Mouse (Mus musculus) thymus, postnatal 36 days (tissue): ENCODE measurements around the gene Tmem184b.

Experiments used
- DNase-seq, 2 experiments: peaks; one replicate each; pipeline ENCODE4 v3.0.0; 2022; ENCODE audit warnings: mixed read lengths in 2 of 2

The Tmem184b gene

GRCm38 (mm10) chr15:79364120-79364519 is 39.2 kb downstream of the Tmem184b start:
- DNase-seq: no peak

GRCm38 (mm10) chr15:79361023-79361422 is 42.3 kb downstream of the Tmem184b start:
- DNase-seq: no peak

- DNase-seq: no peak
Observed at GRCm38 (mm10) chr15:79360371-79360770, 43.0 kb downstream of the Tmem184b start.

GRCm38 (mm10) chr15:79359954-79360353 is 43.4 kb downstream of the Tmem184b start:
- no peak for DNase-seq

GRCm38 (mm10) chr15:79357974-79358690 is 45.2 kb downstream of the Tmem184b start:
- no peak for DNase-seq

GRCm38 (mm10) chr15:79357036-79357911 is 46.1 kb downstream of the Tmem184b start:
- peak; percentile 69 to 83 for DNase-seq

GRCm38 (mm10) chr15:79356481-79356880 is 46.9 kb downstream of the Tmem184b start:
- DNase-seq: no peak

- no peak for DNase-seq
Observed at GRCm38 (mm10) chr15:79354619-79355018, 48.8 kb downstream of the Tmem184b start.

GRCm38 (mm10) chr15:79353690-79354305 is 49.6 kb downstream of the Tmem184b start:
- no peak for DNase-seq

- no peak for DNase-seq
Observed at GRCm38 (mm10) chr15:79352479-79352878, 50.9 kb downstream of the Tmem184b start.

- DNase-seq: no peak
Observed at GRCm38 (mm10) chr15:79351331-79351767, 52.0 kb downstream of the Tmem184b start.

GRCm38 (mm10) chr15:79350866-79351265 is 52.5 kb downstream of the Tmem184b start:
- DNase-seq: no peak

- DNase-seq: no peak
Observed at GRCm38 (mm10) chr15:79348651-79349050, 54.7 kb downstream of the Tmem184b start.

- DNase-seq: peak; percentile 77 to 85
Observed at GRCm38 (mm10) chr15:79347845-79348506, 55.4 kb downstream of the Tmem184b start.

- DNase-seq: peak; percentile 93 to 94
Observed at GRCm38 (mm10) chr15:79347165-79347844, 56.1 kb downstream of the Tmem184b start.

GRCm38 (mm10) chr15:79346051-79346793 is 57.1 kb downstream of the Tmem184b start, which contains the start of gene Maff:
Maff (plus strand) TSS chr15:79346621.
- DNase-seq: no peak

GRCm38 (mm10) chr15:79344627-79345026 is 58.7 kb downstream of the Tmem184b start:
- no peak for DNase-seq

GRCm38 (mm10) chr15:79342641-79343337 is 60.6 kb downstream of the Tmem184b start:
- DNase-seq: no peak

GRCm38 (mm10) chr15:79338978-79339377 is 64.4 kb downstream of the Tmem184b start:
- no peak for DNase-seq

- DNase-seq: no peak
Observed at GRCm38 (mm10) chr15:79335061-79335655, 68.2 kb downstream of the Tmem184b start.
